Mouse (Mus musculus) testis, postnatal 14 days (tissue): Measurements from ENCODE around the gene Gm21958.

Experiments
- DNase-seq: peaks from one replicate; pipeline ENCODE4 v3.0.0; 2021; ENCODE audit warnings: low spot score

Gene Gm21958

DNA sequence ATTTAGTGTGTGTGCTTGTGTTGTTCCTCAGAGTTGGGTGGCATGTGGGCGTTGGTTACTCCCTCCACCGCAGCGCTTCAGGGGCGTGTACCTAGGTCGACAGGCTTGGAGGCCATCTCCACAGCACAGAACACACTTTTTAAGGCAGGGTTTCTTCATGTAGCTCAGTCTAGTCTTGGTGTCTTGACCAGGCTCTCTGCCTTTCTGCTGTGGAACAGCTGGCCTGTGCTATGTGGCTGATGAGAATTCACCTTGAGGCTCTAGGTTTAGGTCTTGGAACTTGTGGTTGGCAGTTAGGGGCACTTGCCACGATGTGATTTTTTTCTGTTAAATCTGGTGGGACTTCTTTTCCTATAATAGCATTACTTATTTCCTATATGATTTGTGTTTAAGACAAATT, at the start of gene Gm21958:
Gm21958 (minus strand) TSS at position 101 of the 400 bp plus-strand sequence.
- DNase-seq: no peak

DNA sequence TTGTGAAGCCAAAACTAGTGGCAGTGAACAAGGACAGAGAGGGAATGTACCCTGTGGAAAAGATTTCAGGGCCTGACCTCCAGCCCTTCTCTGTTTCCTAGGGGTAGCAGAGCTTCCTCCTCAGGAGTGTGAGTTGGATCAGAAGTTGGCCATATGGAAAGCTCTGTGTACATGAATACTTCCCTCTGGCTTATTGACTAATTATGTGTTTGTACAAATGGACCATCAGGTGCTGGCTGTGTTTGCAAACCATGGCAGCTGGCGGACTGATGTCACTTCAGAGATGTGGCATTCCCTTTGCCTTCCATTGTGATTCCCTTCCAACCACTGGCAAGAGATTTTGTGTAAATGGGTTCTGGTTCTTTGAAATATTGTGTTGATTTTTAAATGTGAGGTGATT, 47.1 kb upstream of the Gm21958 start:
- no peak for DNase-seq

DNA sequence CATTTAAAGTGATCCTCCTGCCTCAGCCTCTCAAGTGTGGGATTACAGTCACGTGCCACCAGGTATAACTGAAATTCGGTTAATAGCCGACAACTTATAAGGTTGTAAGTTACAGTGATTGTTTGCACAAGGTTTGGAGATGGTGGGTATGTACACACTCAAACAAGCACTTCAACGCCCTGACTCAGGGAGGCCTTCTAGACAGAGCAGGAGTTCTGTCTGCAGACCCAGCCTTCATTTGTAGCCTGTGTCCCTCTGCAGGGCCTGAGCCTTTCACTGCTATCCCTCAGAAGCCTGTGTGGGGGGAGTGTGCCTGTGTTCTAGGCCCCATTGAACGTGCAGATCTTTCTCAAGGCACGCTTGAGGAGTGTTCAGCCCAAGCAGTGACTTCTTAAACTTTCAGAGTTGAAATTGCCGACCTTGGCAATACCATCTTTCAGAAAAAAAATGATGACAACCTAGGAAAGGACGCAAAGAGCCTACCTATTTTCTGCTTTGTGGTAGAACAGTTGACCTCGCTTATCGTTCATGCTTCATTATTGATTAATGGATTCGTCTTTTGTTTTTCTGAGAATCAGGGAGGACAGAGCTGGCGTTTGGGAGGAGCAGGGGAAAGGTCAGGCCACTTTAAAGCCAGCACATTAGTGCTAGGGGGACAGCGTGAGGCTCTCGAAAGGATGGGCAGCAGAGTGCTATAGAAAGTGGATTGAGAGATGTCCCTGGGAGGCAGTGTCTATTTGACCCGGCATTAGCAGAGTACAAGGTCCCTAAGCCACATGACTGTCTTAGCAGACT, 46.4 kb upstream of the Gm21958 start:
- no peak for DNase-seq

DNA sequence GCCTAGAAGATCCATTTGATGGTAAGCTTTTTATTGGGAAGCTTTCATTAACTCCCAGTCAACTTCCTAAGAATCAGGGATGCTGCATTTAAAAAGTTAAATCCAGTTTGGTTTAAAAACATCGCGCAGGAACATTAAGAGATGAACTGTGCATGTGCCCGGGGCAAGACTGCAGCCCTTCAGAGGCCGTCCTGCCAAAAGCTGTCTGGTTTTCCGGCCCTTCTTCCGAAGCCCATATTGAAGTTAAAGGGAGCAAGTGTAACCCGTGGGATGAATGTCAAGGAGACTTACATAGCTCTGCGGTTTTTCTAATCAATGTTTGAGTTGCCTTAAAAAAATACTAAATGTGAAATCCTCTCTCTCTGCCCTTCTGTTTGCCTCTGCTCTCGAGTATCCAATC, 45.1 kb upstream of the Gm21958 start:
- DNase-seq: no peak

GRCm38 (mm10) chr3:54757446-54757845, 43.3 kb upstream of the Gm21958 start:
- DNase-seq: no peak

- no peak for DNase-seq
Measured at GRCm38 (mm10) chr3:54756058-54756457, 41.9 kb upstream of the Gm21958 start.

DNA sequence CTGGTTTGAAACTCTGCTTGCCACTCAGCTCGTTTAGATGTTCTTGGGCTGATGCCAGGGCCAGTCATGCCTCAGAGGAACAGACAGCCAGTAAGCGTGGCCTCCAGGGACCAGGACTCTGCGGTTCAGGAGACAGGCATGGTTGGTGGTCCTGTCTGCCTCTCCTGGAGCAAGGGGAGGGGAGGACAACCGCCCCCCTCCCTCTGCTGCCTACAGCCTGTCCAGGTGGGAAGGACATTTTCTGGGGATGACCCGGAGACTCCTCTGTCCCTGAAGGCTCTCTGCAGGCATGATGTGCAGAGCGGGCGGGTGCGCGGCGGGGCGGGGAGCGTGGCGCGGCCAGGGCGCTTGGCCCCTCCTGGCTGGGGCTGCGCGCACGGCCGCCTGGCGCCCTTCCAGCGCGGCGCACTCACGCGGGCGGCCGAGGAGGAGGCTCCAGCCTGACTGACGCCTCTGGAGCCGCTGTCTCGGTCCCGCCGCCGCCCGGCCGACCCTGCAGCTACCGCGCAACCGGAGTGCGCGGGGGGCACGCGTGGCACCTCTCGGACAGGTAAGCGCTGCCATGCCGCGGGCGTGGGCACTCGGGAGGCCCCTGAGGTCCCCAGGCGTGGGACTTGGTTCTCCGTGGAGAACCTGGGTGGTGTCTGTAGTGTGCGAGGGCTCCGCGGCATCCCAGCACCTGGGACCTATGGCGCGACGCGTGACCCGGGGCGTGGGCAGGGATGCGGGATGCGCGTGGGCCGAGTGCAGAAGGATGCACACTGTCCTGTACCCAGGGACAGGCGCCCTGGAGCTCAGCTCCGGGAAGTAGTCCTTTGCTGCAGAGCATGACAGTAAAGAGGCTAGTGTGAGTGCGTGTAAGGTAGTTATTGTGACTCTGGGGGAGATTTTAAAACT, 41.2 kb upstream of the Gm21958 start, which contains the start of gene Smad9:
Smad9 (plus strand) TSS at position 438 of the 897 bp plus-strand sequence.
- peak; percentile 46 for DNase-seq

GRCm38 (mm10) chr3:54753411-54753810, 39.3 kb upstream of the Gm21958 start:
- no peak for DNase-seq

DNA sequence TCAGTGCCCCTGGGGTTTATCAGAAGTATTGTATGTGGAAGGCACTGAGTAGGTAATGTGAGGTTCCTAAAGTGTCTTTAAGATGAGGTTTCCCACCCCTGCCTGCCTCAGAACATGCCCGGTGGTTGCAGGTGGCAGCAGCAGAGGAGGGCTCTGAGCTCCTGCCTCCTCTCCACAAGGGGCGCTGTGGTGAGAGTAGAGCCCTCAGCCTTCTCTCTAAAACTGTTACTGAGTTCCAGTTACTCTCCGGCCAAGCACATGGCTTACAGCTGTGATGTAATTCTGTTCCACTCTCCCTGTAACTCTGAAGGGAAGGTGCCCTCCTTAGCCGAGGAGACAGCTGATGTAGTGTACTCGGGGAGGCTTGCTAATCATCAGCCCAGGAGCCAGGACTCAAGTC, 31.6 kb upstream of the Gm21958 start:
- DNase-seq: no peak

DNA sequence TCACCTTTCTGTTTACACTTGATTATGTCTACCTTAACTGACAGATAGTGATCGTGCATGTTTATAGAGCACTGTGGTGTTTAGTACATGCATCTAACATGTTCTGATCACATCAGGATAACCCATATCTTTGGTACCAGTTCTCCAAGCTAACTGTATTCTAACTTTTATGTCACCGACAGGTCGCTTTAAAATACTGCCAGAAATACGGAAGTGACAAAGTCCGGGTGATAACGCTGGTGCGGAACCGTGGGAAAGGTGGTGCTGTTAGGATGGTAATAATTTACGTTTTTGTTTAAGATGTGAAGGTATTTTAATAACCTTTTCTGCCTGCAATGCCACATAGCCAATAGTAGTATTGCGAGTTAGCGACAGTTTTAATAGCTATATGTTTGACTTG, 27.8 kb upstream of the Gm21958 start:
- no peak for DNase-seq

- DNase-seq: no peak
Measured at GRCm38 (mm10) chr3:54737317-54737716, 23.2 kb upstream of the Gm21958 start.

DNA sequence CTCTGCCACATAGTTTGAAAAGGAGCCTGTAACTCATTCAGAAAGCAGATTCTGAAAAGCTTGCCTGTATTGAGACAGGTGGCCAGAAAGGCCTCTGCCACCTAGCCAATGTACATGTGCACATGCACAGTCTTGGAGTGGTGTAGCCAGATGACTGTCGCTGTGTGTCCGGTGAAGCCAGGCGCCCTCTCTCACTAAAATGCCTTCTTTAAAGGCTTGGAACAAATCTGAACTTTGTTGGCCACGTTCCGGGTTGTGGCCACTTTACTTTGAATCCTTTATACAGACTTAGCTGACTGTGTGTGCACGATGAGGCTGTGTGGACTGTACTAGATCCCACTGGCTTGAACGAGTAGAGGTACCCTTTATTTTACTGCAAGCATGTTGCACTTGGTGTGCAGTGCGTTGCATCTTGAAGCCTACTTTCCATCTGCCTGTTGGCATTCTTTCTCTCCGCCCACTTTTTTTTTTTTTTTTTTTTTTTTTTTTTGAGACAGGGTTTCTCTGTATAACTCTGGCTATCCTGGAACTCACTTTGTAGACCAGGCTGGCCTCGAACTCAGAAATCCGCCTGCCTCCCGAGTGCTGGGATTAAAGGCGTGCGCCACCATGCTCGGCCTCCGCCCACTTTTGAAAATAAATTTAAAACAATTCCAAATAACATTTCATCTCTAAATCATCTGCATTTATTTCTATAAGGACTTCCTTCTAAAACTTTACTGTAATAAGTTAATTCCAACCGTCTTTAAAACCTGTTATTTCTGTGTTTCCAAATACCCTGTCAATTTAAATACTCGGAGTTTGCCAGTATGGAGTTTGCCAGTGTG, 22.2 kb upstream of the Gm21958 start:
- no peak for DNase-seq

DNA sequence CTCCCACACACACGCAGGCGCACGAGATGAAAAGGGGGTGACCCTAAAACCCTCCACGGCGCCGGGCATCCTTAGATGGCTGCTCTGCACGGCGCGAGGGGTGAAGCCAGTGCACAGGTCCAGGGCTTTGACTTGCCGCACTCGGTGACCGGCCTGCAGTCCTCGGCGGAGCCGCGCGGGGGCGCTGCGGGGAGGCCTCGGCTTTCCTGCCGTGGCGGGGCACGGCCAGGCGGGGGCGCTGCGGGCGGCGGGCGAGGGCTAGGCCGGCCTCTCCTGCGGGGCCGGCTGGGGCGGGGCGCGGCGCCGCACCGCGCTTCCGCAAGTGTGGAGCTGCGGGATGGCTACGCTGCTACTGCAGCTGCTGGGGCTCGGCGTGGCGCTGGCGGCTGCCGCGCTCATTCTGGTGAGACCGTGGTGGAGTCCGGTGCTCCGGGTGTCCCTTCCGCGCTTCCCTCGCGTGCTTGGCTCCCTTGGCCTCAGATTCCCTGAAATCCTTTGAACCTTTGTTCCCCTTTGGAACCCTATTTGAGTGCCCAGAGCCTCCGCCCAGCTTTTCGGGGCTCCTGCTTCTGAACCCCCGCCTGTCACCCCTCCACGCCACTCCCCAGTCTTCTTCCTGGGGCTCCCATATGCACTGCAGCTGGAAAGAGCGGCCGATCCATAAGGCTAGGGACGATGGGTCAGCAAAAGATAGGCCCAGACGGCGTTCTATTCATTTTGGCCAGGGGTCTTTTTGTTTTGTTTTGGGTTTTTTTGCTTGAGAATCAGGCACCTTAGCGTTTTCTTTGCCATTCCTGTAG, 21.3 kb upstream of the Gm21958 start, which contains the start of the genes Exosc8 and Alg5:
Exosc8 (minus strand) TSS at position 147 of the 800 bp plus-strand sequence.
Alg5 (plus strand) TSS at position 293 of the 800 bp plus-strand sequence.
- peak; percentile 89 for DNase-seq

- peak; percentile 92 for DNase-seq
Measured at GRCm38 (mm10) chr3:54734411-54735246, 20.5 kb upstream of the Gm21958 start.

- DNase-seq: no peak
Measured at GRCm38 (mm10) chr3:54732371-54732770, 18.2 kb upstream of the Gm21958 start.

DNA sequence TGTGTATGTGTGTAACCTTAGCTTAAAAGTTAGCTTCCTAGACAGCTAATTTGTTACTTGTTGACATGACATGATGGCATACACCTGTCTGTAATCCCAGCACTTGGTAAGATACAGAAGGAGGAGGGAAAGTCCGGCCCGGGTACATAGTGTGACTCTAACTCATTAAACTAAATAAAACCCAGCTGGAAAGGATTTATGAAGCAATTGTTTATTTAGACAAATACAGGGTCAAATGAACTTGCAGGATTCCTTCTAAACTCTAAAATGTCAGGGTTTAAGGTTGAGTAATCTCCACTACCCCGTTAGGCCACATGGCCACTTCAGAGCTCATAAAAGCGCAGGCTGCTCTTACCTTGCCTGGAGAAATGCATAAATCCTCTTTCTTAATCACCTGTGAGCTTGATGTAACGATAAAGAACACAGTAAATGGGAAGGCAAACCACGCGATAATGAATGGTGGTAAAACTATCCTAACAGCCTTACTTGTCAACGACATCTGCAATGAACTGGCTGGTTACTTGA, 17.5 kb upstream of the Gm21958 start:
- no peak for DNase-seq

DNA sequence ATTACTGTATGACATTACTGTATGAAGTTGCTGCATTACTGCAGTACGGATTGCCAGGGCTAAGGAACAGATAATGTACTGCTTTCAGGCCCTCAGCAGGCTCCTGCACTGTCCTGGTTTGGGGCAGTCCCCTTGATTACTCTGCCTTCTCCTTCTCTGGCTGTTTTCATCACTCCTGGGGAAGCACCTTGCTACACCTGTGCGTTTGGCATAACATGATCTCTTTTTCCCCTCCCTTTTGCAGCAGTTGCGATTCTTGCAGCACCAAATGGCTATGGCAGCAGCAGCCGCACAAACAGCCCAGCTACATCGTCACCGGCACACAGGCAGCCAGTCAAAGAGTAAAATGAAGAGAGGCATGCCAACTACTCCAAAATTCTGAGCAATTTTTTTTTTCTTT, 13.9 kb upstream of the Gm21958 start:
- no peak for DNase-seq

GRCm38 (mm10) chr3:54727588-54727987, 13.4 kb upstream of the Gm21958 start:
- no peak for DNase-seq

GRCm38 (mm10) chr3:54725344-54725743, 11.2 kb upstream of the Gm21958 start:
- no peak for DNase-seq
